Mouse (Mus musculus) testis, postnatal 10 days (tissue): ENCODE data around the gene Gcnt4.
A peak's percentile ranks its signal among the peaks of the same experiment; 100 is the strongest.
"Not testable (repeated sequence)": the region's sequence is repeated elsewhere in the genome, so short reads cannot be mapped to it uniquely, and the experiment has no call there.

Experiments
- DNase-seq: peaks from one replicate; pipeline ENCODE4 v3.0.0; 2021; ENCODE audit warnings: low spot score

Gene Gcnt4

DNA sequence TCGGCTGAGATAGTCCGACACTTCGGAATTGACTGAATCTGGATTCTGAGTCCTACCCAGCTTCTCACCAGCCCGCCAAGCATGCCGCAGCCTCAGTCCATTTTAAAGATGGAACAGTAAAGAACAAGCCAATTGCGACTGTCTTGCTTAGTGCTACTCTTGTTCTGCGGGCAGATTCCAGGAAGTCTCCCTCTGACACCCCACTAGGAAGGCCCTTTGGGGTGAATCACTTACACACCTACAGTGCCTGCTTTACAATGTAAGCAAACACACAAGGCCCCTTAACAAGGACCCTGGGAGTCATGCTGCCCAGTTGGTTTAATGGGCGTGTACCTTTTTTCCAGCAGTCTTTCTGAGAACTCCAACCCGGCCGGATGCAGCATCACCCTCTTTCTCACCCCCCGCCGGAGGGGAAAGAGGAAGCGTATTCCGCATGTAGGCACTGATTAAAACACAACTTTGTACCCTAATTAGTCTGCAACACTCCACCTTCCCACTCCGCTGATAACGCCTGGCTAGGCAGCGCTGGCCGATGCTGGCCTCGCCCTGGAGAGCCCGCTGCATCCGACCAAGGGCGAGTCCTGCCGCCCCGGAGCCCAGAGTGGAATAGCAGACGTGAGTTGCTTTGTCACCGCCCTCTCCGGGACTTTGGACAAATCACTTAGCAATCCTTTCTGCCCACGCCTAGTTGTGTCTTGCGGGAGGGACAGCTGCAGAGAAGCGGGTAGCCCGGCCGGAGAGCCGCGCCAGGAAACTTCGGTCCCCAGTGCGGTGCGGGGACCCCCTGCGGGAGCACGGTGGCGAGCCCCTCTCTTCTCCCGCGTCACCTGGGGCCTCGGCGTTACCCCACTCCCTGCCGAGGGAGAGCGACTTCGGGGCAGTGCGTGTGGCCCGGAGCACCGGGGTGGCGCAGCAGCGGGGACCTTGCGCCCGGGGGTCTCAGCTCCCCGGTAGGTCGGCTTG, at the start of gene Gcnt4:
TSS of gene Gcnt4 (plus strand) at position 691 of the 963 bp plus-strand sequence.
- peak; percentile 75 for DNase-seq

DNA sequence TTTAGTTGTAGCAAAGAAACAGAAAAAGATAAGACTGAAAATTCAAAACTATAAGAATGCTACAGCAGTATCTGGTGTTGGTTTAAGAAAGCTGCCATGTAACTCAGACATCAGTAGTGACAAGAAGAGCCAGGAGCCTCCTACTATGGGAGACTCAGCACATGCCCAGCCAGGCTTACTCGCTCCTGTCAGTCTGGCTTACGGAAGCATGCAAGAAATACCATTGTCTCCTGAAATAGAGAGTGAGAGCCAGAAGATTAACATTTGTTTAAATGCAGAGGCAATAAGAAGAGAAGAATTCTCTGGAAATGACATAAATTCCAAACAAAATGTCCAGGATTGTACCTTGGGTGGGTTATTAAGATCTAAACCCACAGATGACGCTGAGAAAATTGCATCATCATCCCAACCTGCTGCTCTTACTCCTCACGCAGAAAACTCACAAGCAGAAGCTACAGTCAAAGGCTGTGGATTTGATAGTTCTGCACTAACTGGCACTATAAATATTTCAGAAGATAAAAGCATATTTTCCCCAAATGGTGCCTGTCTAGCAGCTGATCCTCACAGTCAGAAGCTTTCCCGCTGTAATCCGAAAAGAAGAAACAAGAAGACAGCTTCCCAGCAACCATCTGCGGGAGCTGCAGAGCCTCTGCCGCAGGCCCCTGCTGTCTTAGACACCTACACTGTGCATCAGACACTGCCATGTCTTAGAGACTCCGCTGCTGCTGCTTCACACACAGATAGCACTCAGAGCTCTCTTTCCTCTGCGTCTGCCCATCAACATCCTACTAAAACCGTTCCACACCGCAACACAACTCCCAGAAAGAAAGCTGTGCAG, 46.0 kb upstream of the Gcnt4 start:
- no peak for DNase-seq

DNA sequence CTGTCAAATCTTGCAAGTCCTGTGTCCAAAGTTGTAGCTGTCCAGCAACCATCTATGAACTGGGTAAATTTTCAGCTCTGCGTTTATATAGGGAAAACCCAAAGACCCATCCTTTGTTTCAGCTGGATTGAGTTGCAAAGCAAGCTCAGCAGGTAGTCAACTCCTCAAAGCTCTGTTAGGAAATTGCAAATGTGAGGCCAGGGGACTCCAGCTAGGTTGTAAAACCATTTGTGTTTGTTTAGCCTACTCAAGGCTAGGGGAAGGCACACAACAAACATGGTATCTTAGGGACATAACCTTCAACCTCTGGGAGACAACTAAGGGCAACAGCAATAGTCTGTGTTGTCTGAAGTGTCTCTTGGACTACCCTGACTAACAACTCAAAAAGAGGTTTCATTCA, 40.0 kb upstream of the Gcnt4 start:
- no peak for DNase-seq

DNA sequence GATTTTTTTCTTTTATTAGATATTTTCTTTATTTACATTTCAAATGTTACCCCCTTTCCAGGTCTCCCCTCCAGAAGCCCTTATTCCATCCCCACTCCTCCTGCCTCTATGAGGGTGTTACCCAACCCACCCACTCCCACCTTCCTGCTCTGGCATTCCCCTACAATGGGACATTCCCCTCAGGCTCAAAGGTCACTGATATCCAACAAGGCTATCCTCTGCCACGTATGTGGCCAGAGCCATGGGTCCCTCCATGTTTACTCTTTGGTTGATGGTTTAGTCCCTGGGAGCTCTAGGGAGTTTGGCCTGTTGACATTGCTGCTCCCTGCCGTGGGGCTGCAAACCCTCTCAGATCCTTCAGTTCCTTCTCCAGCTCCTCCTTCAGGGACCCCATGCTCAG, 34.5 kb upstream of the Gcnt4 start:
- no peak for DNase-seq

DNA sequence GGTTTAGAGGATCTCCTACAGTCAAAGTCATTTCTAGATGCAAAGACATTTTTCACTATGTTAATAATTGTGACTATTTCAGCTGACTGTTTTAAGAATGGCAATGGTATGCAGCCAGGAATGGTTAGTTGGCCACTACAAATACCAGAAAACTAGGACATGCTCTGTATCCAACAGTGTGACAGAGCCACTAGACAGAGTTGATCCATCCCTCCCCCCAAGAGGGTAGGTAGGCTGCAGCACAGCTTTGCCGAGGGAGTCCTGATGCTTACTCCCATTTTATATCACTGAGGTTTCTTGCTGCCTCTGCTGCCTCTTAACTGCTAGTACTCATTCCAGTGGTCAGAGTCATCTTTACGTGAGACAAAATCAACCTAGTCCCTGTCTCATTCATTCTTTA, 29.3 kb upstream of the Gcnt4 start:
- no peak for DNase-seq

DNA sequence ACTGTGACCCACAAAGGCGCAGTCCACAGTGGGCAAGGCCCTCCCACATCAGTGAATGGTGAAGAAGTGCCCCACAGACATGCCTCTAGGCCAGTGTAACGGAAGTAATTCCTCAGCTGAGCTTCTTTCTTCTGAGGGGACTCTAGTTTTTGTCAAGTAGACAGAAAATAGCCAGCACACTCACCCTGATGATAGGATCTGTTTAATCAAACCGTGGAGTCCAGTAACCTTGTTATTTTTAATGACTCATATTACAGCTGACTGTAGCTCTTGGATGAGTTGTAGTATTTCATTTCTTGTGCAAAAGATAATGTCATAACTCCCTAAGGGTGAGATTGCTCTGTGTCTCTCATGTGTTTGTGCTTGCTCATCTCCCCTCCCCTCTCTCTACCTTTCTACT, 17.8 kb upstream of the Gcnt4 start:
- DNase-seq = no peak

DNA sequence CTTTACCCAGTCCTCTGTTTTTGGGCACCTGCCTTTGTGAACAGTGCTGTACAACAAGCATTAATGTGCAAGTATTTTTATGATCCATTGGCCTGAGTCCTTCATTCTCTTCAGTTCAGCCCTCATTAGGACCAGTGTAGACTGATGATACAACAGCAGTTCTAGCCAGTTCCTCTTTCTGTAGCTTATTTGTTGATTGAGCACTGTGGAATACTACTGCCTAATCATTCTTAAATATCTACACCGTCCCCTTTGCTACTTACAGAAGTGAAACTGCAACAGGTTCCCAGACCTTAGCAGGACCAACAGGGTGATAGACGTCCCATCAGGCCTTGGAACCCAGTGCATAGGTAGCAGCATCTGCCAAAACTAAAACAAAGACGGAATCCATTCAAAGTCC, 13.3 kb upstream of the Gcnt4 start:
- DNase-seq = no peak

DNA sequence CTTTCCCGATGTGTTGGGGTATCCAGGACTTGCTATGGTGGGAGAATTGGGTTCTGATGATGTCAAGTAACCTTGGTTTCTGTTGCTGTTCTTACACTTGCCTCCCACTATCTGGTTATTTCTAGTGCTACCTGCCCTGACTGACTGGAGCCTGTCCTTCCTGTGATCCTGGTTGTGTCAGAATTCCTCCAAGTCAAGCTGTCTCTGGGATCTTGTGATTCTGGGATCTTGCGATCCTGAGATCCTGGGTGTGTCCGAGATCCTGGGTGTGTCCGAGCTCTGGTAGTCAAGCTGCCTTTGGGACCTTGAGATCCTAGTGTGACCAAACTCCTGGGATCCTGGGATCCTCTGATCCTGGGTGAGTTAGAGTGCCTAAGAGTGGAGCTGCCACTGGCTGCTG, 1.4 kb upstream of the Gcnt4 start:
- DNase-seq = peak; percentile 19

DNA sequence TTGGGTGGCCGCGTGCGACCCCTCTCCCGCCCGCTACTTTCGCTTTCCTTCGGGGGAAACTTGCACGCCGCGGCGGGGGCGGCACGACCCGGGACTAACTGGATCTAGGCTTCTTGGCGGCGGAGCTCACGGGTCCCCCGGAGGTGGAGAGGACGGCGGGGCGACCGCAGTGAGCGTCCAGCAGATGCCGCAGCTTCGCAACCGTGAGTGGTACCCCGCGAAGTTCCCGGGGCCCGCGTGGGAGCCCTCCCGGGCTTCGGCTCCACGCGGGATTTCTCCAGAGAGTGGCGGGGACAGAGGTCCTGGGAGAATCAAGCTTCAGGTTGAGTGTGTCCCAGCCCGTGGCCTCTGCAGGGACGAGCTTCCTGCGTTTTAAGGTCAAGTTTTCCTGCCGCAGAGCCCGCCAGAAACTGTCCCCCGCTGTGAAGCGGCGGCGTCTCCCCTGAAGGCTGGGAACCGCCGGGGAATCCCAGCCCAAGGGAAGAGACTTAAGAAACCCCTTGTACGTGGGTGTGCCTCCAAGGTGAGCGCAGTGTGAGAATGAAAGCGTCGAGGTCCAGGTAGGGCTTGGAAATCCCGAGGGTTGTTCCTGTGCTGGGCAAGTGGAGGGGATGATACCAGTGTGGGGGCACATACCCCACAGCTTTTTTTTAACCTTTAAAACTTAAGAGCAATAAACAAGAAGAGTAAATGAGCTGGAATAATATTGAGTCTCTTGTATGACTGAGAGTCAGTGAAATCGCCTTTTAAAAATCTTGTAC, 676 bp downstream of the Gcnt4 start:
- peak; percentile 59 for DNase-seq

DNA sequence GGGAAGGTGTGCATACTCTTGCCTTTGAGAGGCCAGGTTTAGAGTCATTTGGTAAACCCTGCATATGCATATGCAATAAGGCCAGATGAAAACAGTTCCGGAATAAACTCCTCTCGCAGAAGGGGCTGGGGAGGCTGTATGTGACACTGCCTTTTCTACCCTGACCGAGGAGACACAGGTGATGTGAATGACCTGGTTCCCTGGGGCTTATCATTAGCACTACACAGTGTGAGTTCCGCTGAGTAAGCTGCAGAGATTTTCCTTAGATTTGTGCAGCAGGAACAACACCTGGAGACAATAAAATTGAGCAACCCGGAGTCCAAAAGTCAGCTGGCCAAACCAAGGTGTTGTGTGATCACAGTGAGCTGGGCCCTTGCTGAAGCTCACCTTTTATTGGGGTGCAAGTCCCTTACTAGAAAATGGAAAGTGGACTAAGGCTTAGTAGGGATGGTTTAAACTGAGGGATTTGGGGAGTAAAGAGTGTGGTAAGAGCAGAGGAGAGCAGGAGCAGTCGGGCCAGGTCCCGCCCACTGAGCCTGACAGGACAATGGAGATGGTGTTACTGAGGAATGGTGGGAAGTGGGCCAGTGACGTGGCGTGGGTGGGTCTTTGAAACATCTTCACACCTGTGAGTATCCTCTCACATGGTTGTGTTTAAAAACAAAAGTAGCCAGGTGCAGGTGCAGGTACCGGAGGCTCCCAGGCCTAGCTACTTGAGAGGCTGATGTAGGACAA, 1.7 kb downstream of the Gcnt4 start:
- DNase-seq = peak; percentile 40

DNA sequence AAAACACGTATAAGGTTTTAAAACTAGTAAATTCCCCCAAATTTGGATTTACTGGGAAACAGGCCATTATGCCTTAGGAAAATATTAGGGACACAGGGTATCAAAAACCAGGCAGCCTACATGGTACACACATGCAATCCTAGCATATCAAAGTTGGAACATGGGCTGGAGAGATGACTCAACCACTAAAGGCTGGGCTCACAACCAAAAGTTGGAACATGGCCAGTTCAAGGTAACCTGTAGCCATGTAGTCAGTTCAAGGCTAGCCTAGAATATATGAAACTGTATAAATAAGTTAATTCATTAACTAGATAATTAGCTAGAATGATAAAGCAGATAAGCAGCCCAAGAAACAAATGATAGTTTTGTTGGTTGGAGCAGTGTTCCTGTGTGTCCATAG, 3.3 kb downstream of the Gcnt4 start:
- DNase-seq = peak; percentile 27

DNA sequence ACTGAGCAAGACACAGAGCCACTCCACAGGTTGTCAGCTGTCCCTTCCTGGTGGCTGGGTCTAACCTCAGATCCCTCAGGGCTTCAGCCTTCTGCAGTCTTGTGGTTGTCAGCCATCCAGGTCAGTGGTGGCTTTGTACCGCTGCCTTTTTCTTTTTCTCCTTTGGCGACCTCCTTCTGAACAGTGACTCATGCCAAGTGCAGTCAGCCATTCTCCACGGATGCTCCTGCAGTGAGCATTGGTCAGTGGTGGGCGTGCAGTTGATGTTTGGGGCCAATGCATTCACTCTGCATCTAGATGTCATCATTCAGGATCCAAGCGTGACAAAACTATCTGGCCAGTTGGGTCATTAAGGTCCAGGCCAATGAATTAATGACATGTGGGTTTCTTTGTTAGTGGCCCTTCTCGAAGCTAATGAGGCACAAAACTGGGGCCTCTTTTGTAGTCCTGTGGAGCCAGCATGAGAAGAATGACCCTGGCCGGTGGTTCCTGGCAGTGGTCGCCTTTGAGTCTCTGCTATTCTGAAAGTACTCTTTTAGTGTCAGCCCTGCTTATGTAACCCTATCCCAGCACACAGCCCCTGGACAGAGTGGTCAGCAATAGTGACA, 4.0 kb downstream of the Gcnt4 start:
- DNase-seq = no peak

DNA sequence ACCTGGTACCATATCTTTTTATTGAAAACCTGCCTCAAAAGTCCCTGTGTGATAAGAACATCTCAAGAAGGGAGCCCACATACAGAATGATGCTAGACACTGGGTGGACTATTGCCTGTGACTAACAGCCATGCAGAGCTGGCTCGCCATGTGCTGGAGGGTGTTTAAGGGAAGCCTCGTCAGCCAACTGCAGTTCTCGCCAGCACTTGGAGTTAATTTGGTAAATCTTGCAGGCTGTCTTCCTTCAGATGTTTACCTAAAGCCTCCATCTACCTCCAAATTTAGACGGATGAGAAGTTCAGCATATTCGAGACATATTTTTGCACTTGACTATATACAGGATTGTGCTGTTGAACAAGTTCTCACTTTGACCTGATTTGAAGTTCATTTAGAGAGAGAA, 8.3 kb downstream of the Gcnt4 start:
- no peak for DNase-seq

DNA sequence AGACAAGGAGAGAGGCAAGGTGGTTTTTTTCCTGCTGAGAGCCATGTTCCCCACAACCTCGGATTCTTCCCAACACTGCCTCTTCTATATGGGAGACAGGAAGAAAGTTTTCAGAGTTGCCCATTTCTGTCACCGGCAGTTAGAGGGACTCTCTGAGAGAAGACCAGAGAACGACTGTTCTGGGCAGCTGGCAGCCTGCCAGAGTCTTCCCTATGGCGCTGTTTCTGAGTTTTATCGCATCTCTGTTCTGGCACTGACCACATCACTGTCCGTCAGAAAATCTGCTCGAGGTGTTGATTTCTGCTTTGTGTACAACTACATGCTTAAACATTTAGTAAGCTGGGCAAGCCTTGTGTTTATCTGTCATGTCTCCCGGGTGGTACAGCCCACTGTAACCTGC, 8.9 kb downstream of the Gcnt4 start:
- peak; percentile 58 for DNase-seq

DNA sequence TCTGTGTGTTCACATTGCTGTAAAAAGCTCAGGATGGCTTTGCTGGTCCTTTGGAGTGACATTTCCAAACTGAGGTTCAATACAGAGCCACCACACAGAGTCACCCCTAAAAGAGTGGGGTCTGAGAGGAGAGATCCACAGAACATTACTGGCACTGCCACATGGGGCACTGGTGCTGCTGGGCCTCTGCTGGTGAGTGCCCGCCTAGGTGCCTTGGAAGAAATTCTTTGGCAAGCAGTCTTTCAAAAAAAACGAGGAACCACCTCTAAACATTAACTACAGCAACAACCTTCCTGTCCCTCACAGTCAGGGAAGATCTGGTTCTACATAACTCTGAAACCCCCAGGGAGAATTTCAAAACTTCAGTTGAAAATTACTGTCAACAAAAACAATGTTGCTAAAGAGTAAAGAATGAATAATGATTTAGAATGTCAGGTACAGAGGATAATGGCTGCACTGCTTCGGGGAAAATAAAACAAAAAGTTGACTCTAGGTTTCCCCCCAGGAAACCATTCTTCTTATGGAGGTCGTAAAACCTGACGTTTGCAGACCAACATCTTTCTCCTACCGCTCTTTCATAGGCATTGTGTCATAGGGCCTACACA, 11.8 kb downstream of the Gcnt4 start:
- no peak for DNase-seq

DNA sequence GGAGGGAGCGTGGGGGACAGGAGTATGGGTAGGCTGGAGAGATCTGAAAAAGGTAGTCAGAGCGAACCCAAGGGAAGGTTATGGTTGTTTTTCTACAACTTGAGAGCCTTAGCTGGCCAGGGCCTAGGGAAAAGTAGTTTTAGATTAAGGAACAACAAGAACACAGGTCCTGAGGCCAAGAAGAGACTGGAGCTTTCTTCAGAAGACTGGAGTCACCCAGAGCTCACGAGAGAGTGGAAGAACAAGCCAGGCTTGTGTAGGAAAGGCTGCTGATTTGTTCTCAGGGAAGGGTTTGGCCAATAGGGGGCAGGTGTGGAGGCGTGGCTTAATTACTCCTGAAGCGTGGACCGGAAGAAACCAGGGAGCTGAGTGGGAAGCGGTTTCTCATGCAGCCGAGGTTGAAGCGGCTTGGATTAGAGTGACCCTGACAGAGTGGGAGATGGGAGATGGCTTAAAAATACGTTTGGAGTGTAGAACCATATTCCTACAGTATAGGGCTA, 12.6 kb downstream of the Gcnt4 start:
- DNase-seq = no peak

DNA sequence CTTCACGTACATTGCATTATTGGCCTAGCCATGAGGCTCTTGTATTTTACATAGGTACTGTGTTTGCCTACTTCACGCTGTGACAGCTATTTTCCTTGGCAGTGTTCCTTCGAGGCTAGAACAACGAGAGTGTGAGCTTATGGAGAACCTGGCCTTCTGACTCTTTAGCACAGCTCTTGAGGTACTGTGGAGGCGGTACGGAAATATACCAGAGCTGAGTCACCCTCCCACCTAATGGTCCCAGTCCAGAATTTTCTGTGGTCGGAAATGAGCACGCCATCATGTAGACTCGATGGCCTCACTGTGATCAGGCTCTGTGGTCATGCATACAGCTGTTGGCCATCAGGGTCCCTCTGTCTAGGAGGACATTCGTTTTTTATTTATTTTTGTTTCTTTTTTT, 15.2 kb downstream of the Gcnt4 start:
- DNase-seq = no peak

DNA sequence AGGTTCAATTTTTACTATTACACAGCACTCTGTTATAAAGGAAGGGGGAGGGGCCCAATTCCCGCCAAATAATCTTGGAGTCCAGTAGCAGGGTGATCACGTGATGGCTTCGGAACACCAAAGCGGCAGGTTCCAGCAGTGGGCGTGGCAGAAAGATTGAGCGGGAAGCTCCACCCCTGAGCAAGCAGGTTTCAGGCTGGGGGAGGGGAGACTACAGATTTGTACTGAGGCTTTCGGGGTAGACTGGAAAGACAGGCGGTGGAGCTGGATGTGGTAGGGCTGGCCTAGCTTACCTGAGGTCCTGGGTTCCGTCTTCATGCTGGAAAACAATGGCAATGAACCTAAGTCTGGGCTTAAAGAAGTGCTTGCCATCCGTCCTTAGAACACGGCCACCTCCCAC, 17.0 kb downstream of the Gcnt4 start:
- not testable (repeated sequence) for DNase-seq

DNA sequence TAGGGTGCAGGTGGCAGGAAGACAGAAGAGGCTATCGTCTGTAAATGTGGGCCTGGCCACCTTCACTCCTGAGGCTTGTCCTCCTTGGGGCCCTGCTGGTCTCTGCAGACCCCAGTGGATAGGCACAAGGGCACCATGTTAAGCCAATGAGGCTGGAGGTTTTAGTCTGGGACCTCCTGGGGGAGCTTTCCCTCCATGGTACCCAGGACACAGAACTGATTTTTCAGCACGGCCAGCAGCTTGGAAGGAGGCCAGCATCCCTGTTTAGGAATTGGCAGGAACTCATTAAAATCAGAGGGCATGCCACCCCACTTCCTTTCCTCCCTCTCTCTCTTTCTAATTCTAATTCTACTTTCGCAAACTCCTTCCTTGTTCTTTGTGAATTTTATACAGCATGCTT, 19.1 kb downstream of the Gcnt4 start:
- peak; percentile 65 for DNase-seq

DNA sequence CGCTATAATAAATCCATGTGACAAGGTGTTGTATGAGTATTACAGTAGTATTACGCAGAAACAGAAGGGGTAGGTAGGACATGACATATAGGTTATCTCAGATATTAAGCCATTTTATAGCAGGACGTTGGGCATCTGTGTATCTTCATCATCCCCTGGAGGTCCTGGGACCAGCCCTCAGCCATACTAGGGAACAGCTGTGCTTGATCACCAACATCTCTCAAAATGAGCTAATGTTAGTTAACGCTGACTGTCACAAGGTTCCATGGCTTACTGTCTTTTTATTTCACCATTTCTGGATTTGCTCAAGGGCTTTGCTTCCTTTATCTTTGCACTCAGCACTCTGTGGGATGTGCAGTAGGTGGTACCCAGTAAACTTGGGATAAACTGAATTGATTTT, 21.3 kb downstream of the Gcnt4 start:
- DNase-seq = peak; percentile 0

DNA sequence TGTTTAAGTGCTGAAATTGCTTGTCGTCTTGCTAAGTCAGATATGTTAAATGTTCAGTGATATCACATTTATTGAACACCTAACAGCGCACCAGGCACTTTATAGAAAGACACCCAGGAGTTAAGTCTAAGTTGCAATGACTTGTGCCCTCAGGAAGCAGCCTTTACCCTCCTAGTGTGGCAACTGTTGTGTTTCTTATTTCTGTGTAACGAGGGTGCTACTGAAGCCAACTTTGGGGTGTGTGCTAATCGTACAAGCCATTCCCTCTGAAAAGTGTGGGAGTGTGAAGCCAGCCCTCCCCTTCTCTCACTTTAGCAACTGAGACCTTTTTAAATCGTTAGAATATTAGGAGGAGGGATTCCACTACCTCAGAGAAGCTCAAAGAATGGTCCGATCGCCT, 23.2 kb downstream of the Gcnt4 start:
- no peak for DNase-seq
